Mouse (Mus musculus) midbrain, embryonic 13.5 days (tissue): Measurements from ENCODE around the gene Scnn1a. TPM values are rescaled to one million over a fixed set of nuclear protein-coding genes. Genes with fewer than 3 reads are reported as not detected.

Experiments used
- ATAC-seq: fragments of 200-750 bp; cut with Nextera tagmentation; 2 replicates; pipeline ENCODE4 v1.8.0; 2017; ENCODE audit warnings: mild to moderate bottlenecking, moderate TSS enrichment, moderate library complexity
- H3K27ac ChIP-seq: fragments of 300-500 bp; sonication (generic); 2 replicates; pipeline ENCODE4 v1.5.1; 2015; ENCODE audit warnings: inconsistent platforms, mild to moderate bottlenecking, moderate library complexity
- H3K27me3 ChIP-seq: fragments of 300-500 bp; sonication (generic); 2 replicates; pipeline ENCODE4 v1.6.1; 2015; ENCODE audit warnings: mild to moderate bottlenecking, inconsistent platforms
- H3K36me3 ChIP-seq: fragments of 300-500 bp; sonication (generic); 2 replicates; pipeline ENCODE4 v1.6.1; 2015; ENCODE audit warnings: mild to moderate bottlenecking, inconsistent platforms
- H3K4me1 ChIP-seq: fragments of 300-500 bp; sonication (generic); replicated peaks from 2 replicates; pipeline ENCODE4 v1.6.1; 2015; ENCODE audit warnings: inconsistent platforms
- H3K4me2 ChIP-seq: fragments of 300-500 bp; sonication (generic); replicated peaks from 2 replicates; pipeline ENCODE4 v1.6.1; 2015; ENCODE audit warnings: moderate library complexity, mild to moderate bottlenecking, inconsistent platforms
- H3K4me3 ChIP-seq: fragments of 300-500 bp; sonication (generic); replicated peaks from 2 replicates; pipeline ENCODE4 v1.5.1; 2015; ENCODE audit warnings: mild to moderate bottlenecking, inconsistent platforms
- H3K9ac ChIP-seq: fragments of 300-500 bp; sonication (generic); replicated peaks from 2 replicates; pipeline ENCODE4 v1.6.1; 2015; ENCODE audit warnings: mild to moderate bottlenecking, inconsistent platforms
- H3K9me3 ChIP-seq: fragments of 300-500 bp; sonication (generic); 2 replicates; pipeline ENCODE4 v1.6.1; 2016; ENCODE audit warnings: mild to moderate bottlenecking, inconsistent platforms
- WGBS: fragments of 180-500 bp; shearing (Covaris S2); methylation state at CpG from one replicate; pipeline ENCODE4 v1.1.7; 2015; 5-methylcytosine and 5-hydroxymethylcytosine counted together
- polyA plus RNA-seq: library from polyadenylated mRNA; unstranded; fragments of >200 nt; fragmentation: Nextera tagmentation; extraction: Ambion mirVana; gene quantifications from 2 replicates; pipeline ENCODE4 v1.2.1, GENCODE M21; 2015

Scnn1a gene
- polyA plus RNA-seq, 1 experiment from 2014 or later: 0.46 TPM

- Histone ChIP-seq H3K4me2 (peak within 1 kb of the TSS; percentile 71), H3K27ac (no peak within 1 kb of the TSS), H3K27me3 (peaks cover 11% of the 10 kb centered on the region), H3K9me3 (no peaks in the 10 kb centered on the region), H3K36me3 (no peaks in the 10 kb centered on the region), H3K4me1 (peaks cover 22% of the 10 kb centered on the region), H3K9ac (peak within 1 kb of the TSS; percentile 62), H3K4me3 (peak within 1 kb of the TSS; percentile 47)
- 6% methylated on average over 22 of the region's 22 CpGs for WGBS
- ATAC-seq: peak; percentile 48; the same call in 1 of the 2 replicates
Measured at GRCm38 (mm10) chr6:125348721-125349574, 28.5 kb downstream of the Scnn1a start, which contains the start of gene Tnfrsf1a. Gene Tnfrsf1a, plus strand, starts transcription at chr6:125349362.

GRCm38 (mm10) chr6:125349575-125350230, 29.2 kb downstream of the Scnn1a start:
- H3K9ac ChIP-seq: peak overlapping the region; percentile 62
- WGBS: under 1% methylated on average over 27 of the region's 27 CpGs
- peak overlapping the region; percentile 71 for H3K4me2 ChIP-seq
- H3K4me3 ChIP-seq: peak overlapping the region; percentile 47
- H3K27ac ChIP-seq: no peak overlapping the region
- peaks cover 27% of the 10 kb centered on the region for H3K4me1 ChIP-seq
- H3K27me3 ChIP-seq: peaks cover 11% of the 10 kb centered on the region
- H3K9me3 ChIP-seq: no peaks in the 10 kb centered on the region
- peak; percentile 52 for ATAC-seq
- H3K36me3 ChIP-seq: no peaks in the 10 kb centered on the region

- Histone ChIP-seq H3K9ac (peak overlapping the region; percentile 62), H3K9me3 (no peaks in the 10 kb centered on the region), H3K4me1 (peaks cover 34% of the 10 kb centered on the region), H3K27me3 (peaks cover 11% of the 10 kb centered on the region), H3K4me2 (peak overlapping the region; percentile 71), H3K4me3 (peak overlapping the region; percentile 47), H3K36me3 (no peaks in the 10 kb centered on the region), H3K27ac (no peak overlapping the region)
- ATAC-seq: 0 out of 2 replicates have a peak, but pooled peaks have one; percentile 1
- 7% methylated on average over 20 of the region's 20 CpGs for WGBS
Measured at GRCm38 (mm10) chr6:125350231-125350994, 30.0 kb downstream of the Scnn1a start.

GRCm38 (mm10) chr6:125350995-125351324, 30.5 kb downstream of the Scnn1a start:
- H3K27ac ChIP-seq: no peak overlapping the region
- no peaks in the 10 kb centered on the region for H3K9me3 ChIP-seq
- H3K36me3 ChIP-seq: no peaks in the 10 kb centered on the region
- H3K27me3 ChIP-seq: peaks cover 11% of the 10 kb centered on the region
- no peak for ATAC-seq
- peak overlapping the region; percentile 71; the same call in 1 of the 2 replicates for H3K4me2 ChIP-seq
- peaks cover 37% of the 10 kb centered on the region for H3K4me1 ChIP-seq
- H3K9ac ChIP-seq: no peak overlapping the region; the same call in 1 of the 2 replicates
- 86% methylated on average over 2 of the region's 2 CpGs for WGBS
- H3K4me3 ChIP-seq: no peak overlapping the region

GRCm38 (mm10) chr6:125351368-125352045, 31.0 kb downstream of the Scnn1a start:
- no peak overlapping the region for H3K9ac ChIP-seq
- ATAC-seq: no peak
- H3K27ac ChIP-seq: no peak overlapping the region
- H3K36me3 ChIP-seq: no peaks in the 10 kb centered on the region
- H3K9me3 ChIP-seq: no peaks in the 10 kb centered on the region
- WGBS: 77% methylated on average over 8 of the region's 8 CpGs
- no peak overlapping the region for H3K4me3 ChIP-seq
- peaks cover 37% of the 10 kb centered on the region for H3K4me1 ChIP-seq
- no peak overlapping the region for H3K4me2 ChIP-seq
- H3K27me3 ChIP-seq: peaks cover 11% of the 10 kb centered on the region

GRCm38 (mm10) chr6:125352046-125352384, 31.6 kb downstream of the Scnn1a start:
- Histone ChIP-seq H3K4me1 (peaks cover 37% of the 10 kb centered on the region), H3K36me3 (no peaks in the 10 kb centered on the region), H3K9ac (no peak overlapping the region), H3K4me3 (no peak overlapping the region), H3K27me3 (peaks cover 11% of the 10 kb centered on the region), H3K27ac (no peak overlapping the region), H3K9me3 (no peaks in the 10 kb centered on the region), H3K4me2 (no peak overlapping the region)
- no peak for ATAC-seq
- 74% methylated on average over 5 of the region's 5 CpGs for WGBS

- WGBS: 58% methylated on average over 4 of the region's 4 CpGs
- Histone ChIP-seq H3K4me1 (peaks cover 37% of the 10 kb centered on the region), H3K4me2 (no peak overlapping the region), H3K27ac (no peak overlapping the region), H3K9ac (no peak overlapping the region), H3K4me3 (no peak overlapping the region), H3K36me3 (no peaks in the 10 kb centered on the region), H3K27me3 (peaks cover 11% of the 10 kb centered on the region), H3K9me3 (no peaks in the 10 kb centered on the region)
- ATAC-seq: no peak
Measured at GRCm38 (mm10) chr6:125352811-125353210, 32.4 kb downstream of the Scnn1a start.

- H3K4me2 ChIP-seq: no peak overlapping the region
- 0 out of 2 replicates have a peak, but pooled peaks cover 4% of the 10 kb centered on the region for H3K36me3 ChIP-seq
- H3K9ac ChIP-seq: no peak overlapping the region
- ATAC-seq: no peak
- H3K27ac ChIP-seq: no peak overlapping the region
- H3K9me3 ChIP-seq: no peaks in the 10 kb centered on the region
- no peak overlapping the region for H3K4me3 ChIP-seq
- H3K4me1 ChIP-seq: peaks cover 37% of the 10 kb centered on the region
- peaks cover 9% of the 10 kb centered on the region for H3K27me3 ChIP-seq
- WGBS: 89% methylated on average over 11 of the region's 11 CpGs
Measured at GRCm38 (mm10) chr6:125353221-125353620, 32.8 kb downstream of the Scnn1a start.

- Histone ChIP-seq H3K4me2 (no peak overlapping the region), H3K4me1 (peaks cover 37% of the 10 kb centered on the region), H3K9me3 (no peaks in the 10 kb centered on the region), H3K27me3 (peaks cover 5% of the 10 kb centered on the region), H3K36me3 (0 out of 2 replicates have a peak, but pooled peaks cover 4% of the 10 kb centered on the region), H3K9ac (no peak overlapping the region), H3K27ac (no peak overlapping the region), H3K4me3 (no peak overlapping the region)
- no peak for ATAC-seq
- WGBS: 83% methylated on average over 4 of the region's 4 CpGs
Measured at GRCm38 (mm10) chr6:125353655-125354054, 33.2 kb downstream of the Scnn1a start.

GRCm38 (mm10) chr6:125354352-125355151, 34.1 kb downstream of the Scnn1a start:
- Histone ChIP-seq H3K9me3 (no peaks in the 10 kb centered on the region), H3K4me3 (no peak overlapping the region), H3K4me1 (peaks cover 30% of the 10 kb centered on the region), H3K27ac (peak overlapping the region; percentile 14; the same call in 1 of the 2 replicates), H3K9ac (no peak overlapping the region), H3K4me2 (peak overlapping the region; percentile 26; the same call in 1 of the 2 replicates), H3K36me3 (0 out of 2 replicates have a peak, but pooled peaks cover 4% of the 10 kb centered on the region), H3K27me3 (no peaks in the 10 kb centered on the region; the same call in 1 of the 2 replicates)
- ATAC-seq: no peak
- 10% methylated on average over 14 of the region's 14 CpGs for WGBS
